Mouse (Mus musculus): ENCODE data around the gene Cacna2d1. TPM values are rescaled to one million over a fixed set of nuclear protein-coding genes. Genes with fewer than 3 reads are reported as not detected.

Gene Cacna2d1
- polyA plus RNA-seq, 1 experiment from 2014 or later, result 21.7 TPM

GRCm38 (mm10) chr5:15993252-15993944 is 58.9 kb downstream of the Cacna2d1 start:
- Histone ChIP-seq H3K4me3 (ENCODE audit: low read depth, low read length) (no peak overlapping the region), H3K27me3 (replicated peaks; ENCODE audit: control insufficient read depth, insufficient read depth, low read length) (no peaks in the 10 kb centered on the region), H3K9me3 (ENCODE audit: control insufficient read depth, low read length) (no peaks in the 10 kb centered on the region), H3K4me1 (replicated peaks; ENCODE audit: control insufficient read depth, insufficient read depth, low read length) (no peaks in the 10 kb centered on the region), H3K9ac (ENCODE audit: low read length) (no peak overlapping the region), H3K27ac (ENCODE audit: low read depth) (no peak overlapping the region), H3K36me3 (ENCODE audit: control insufficient read depth, insufficient read depth, low read length) (no peaks in the 10 kb centered on the region), H3K4me2 (ENCODE audit: low read length) (no peak overlapping the region)
- no peak for DNase-seq (ENCODE audit: low spot score)
- 74% methylated on average over 4 of the region's 4 CpGs for WGBS
- no peak for ATAC-seq (replicated peaks; ENCODE audit: low FRiP score, low TSS enrichment, low read depth)

GRCm38 (mm10) chr5:15997190-15997589 is 62.7 kb downstream of the Cacna2d1 start:
- Histone ChIP-seq H3K4me2 (ENCODE audit: low read length) (no peak overlapping the region), H3K36me3 (ENCODE audit: control insufficient read depth, insufficient read depth, low read length) (no peaks in the 10 kb centered on the region), H3K27ac (ENCODE audit: low read depth) (no peak overlapping the region), H3K9ac (ENCODE audit: low read length) (no peak overlapping the region), H3K4me3 (ENCODE audit: low read depth, low read length) (no peak overlapping the region), H3K4me1 (replicated peaks; ENCODE audit: control insufficient read depth, insufficient read depth, low read length) (peaks cover under 1% of the 10 kb centered on the region; the same call in 1 of the 2 replicates), H3K9me3 (ENCODE audit: control insufficient read depth, low read length) (no peaks in the 10 kb centered on the region), H3K27me3 (replicated peaks; ENCODE audit: control insufficient read depth, insufficient read depth, low read length) (no peaks in the 10 kb centered on the region)
- ATAC-seq (replicated peaks; ENCODE audit: low FRiP score, low TSS enrichment, low read depth) (no peak), DNase-seq (ENCODE audit: low spot score) (no peak)
- 89% methylated on average over 3 of the region's 3 CpGs for WGBS

DNA sequence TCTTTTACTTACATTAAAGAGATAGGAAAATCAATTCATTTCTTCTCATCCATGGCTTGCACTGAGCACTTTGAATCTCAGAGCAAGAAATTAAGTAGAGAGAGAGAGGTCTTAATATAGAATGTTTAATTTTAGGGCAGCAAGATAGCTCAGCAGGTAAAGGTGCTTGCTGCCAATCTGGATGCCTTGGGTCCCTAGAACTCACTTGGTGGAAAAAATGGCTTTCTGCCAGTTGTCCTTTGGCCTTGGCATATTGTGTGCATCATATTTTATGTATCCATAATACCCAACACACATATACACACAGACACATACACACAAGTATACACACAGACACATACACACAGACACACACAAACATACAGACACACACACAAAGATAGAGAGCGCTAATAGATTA is 63.3 kb downstream of the Cacna2d1 start:
- Histone ChIP-seq H3K9me3 (ENCODE audit: control insufficient read depth, low read length) (no peaks in the 10 kb centered on the region), H3K4me3 (ENCODE audit: low read depth, low read length) (no peak overlapping the region), H3K27me3 (replicated peaks; ENCODE audit: control insufficient read depth, insufficient read depth, low read length) (no peaks in the 10 kb centered on the region), H3K4me2 (ENCODE audit: low read length) (no peak overlapping the region), H3K36me3 (ENCODE audit: control insufficient read depth, insufficient read depth, low read length) (no peaks in the 10 kb centered on the region), H3K27ac (ENCODE audit: low read depth) (no peak overlapping the region), H3K4me1 (replicated peaks; ENCODE audit: control insufficient read depth, insufficient read depth, low read length) (peaks cover 6% of the 10 kb centered on the region; the same call in 1 of the 2 replicates), H3K9ac (ENCODE audit: low read length) (no peak overlapping the region)
- ATAC-seq (replicated peaks; ENCODE audit: low FRiP score, low TSS enrichment, low read depth) (no peak), DNase-seq (ENCODE audit: low spot score) (no peak)
- WGBS, result 98% methylated on average over 1 of the region's 1 CpGs

GRCm38 (mm10) chr5:16000917-16001316 is 66.4 kb downstream of the Cacna2d1 start:
- no peaks in the 10 kb centered on the region for H3K27me3 ChIP-seq (replicated peaks; ENCODE audit: control insufficient read depth, insufficient read depth, low read length)
- H3K9ac ChIP-seq (ENCODE audit: low read length), result no peak overlapping the region
- no peak for ATAC-seq (replicated peaks; ENCODE audit: low FRiP score, low TSS enrichment, low read depth)
- H3K9me3 ChIP-seq (ENCODE audit: control insufficient read depth, low read length), result no peaks in the 10 kb centered on the region
- H3K4me1 ChIP-seq (replicated peaks; ENCODE audit: control insufficient read depth, insufficient read depth, low read length), result peaks cover 17% of the 10 kb centered on the region; the same call in 1 of the 2 replicates
- no peak overlapping the region for H3K27ac ChIP-seq (ENCODE audit: low read depth)
- H3K4me2 ChIP-seq (ENCODE audit: low read length), result no peak overlapping the region
- no peaks in the 10 kb centered on the region for H3K36me3 ChIP-seq (ENCODE audit: control insufficient read depth, insufficient read depth, low read length)
- no peak overlapping the region for H3K4me3 ChIP-seq (ENCODE audit: low read depth, low read length)
- DNase-seq (ENCODE audit: low spot score), result no peak
- WGBS, result 75% methylated on average over 2 of the region's 2 CpGs

GRCm38 (mm10) chr5:16002431-16003063 is 68.1 kb downstream of the Cacna2d1 start:
- Histone ChIP-seq H3K27me3 (replicated peaks; ENCODE audit: control insufficient read depth, insufficient read depth, low read length) (no peaks in the 10 kb centered on the region), H3K27ac (ENCODE audit: low read depth) (peak overlapping the region; percentile 33; the same call in 1 of the 2 replicates), H3K36me3 (ENCODE audit: control insufficient read depth, insufficient read depth, low read length) (no peaks in the 10 kb centered on the region), H3K4me1 (replicated peaks; ENCODE audit: control insufficient read depth, insufficient read depth, low read length) (peaks cover 17% of the 10 kb centered on the region; the same call in 1 of the 2 replicates), H3K9ac (ENCODE audit: low read length) (no peak overlapping the region), H3K4me3 (ENCODE audit: low read depth, low read length) (no peak overlapping the region), H3K4me2 (ENCODE audit: low read length) (no peak overlapping the region), H3K9me3 (ENCODE audit: control insufficient read depth, low read length) (no peaks in the 10 kb centered on the region)
- WGBS, result 8% methylated on average over 9 of the region's 9 CpGs
- DNase-seq (ENCODE audit: low spot score) (no peak), ATAC-seq (replicated peaks; ENCODE audit: low FRiP score, low TSS enrichment, low read depth) (no peak)

GRCm38 (mm10) chr5:16004305-16004704 is 69.8 kb downstream of the Cacna2d1 start:
- Histone ChIP-seq H3K4me1 (replicated peaks; ENCODE audit: control insufficient read depth, insufficient read depth, low read length) (peaks cover 17% of the 10 kb centered on the region; the same call in 1 of the 2 replicates), H3K9me3 (ENCODE audit: control insufficient read depth, low read length) (no peaks in the 10 kb centered on the region), H3K27me3 (replicated peaks; ENCODE audit: control insufficient read depth, insufficient read depth, low read length) (no peaks in the 10 kb centered on the region), H3K4me3 (ENCODE audit: low read depth, low read length) (no peak overlapping the region), H3K27ac (ENCODE audit: low read depth) (no peak overlapping the region), H3K36me3 (ENCODE audit: control insufficient read depth, insufficient read depth, low read length) (no peaks in the 10 kb centered on the region), H3K4me2 (ENCODE audit: low read length) (no peak overlapping the region), H3K9ac (ENCODE audit: low read length) (no peak overlapping the region)
- 52% methylated on average over 6 of the region's 6 CpGs for WGBS
- no peak for ATAC-seq (replicated peaks; ENCODE audit: low FRiP score, low TSS enrichment, low read depth)
- no peak for DNase-seq (ENCODE audit: low spot score)

DNA sequence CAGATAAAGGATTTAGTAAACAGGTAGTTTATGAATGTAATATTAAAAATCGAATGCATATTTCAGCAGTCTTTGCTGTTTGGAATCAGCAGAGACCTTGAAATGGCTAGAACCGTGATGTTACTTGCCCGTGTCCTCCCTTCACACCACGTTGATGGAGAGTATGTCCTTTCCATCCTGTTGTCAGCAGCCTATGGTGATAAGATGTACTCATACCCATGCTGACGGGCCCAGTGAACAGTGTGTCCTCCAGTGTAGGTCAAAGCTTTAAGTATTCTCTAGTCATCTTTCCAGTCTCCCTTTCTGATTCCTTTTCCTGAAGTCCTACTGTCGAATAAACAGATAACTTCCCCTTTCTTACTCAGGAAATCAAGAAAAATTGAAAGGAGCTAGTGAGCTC is 72.5 kb downstream of the Cacna2d1 start:
- no peak for ATAC-seq (replicated peaks; ENCODE audit: low FRiP score, low TSS enrichment, low read depth)
- Histone ChIP-seq H3K9ac (ENCODE audit: low read length) (no peak overlapping the region), H3K27me3 (replicated peaks; ENCODE audit: control insufficient read depth, insufficient read depth, low read length) (no peaks in the 10 kb centered on the region), H3K36me3 (ENCODE audit: control insufficient read depth, insufficient read depth, low read length) (no peaks in the 10 kb centered on the region), H3K4me3 (ENCODE audit: low read depth, low read length) (no peak overlapping the region), H3K4me2 (ENCODE audit: low read length) (no peak overlapping the region), H3K9me3 (ENCODE audit: control insufficient read depth, low read length) (no peaks in the 10 kb centered on the region), H3K4me1 (replicated peaks; ENCODE audit: control insufficient read depth, insufficient read depth, low read length) (peaks cover 17% of the 10 kb centered on the region; the same call in 1 of the 2 replicates), H3K27ac (ENCODE audit: low read depth) (no peak overlapping the region)
- WGBS, result 82% methylated on average over 6 of the region's 6 CpGs
- no peak for DNase-seq (ENCODE audit: low spot score)

GRCm38 (mm10) chr5:16013649-16014048 is 79.2 kb downstream of the Cacna2d1 start:
- H3K4me3 ChIP-seq (ENCODE audit: low read depth, low read length), result no peak overlapping the region
- no peak for ATAC-seq (replicated peaks; ENCODE audit: low FRiP score, low TSS enrichment, low read depth)
- no peak overlapping the region for H3K27ac ChIP-seq (ENCODE audit: low read depth)
- no peaks in the 10 kb centered on the region for H3K9me3 ChIP-seq (ENCODE audit: control insufficient read depth, low read length)
- WGBS, result 60% methylated on average over 2 of the region's 2 CpGs
- no peaks in the 10 kb centered on the region for H3K4me1 ChIP-seq (replicated peaks; ENCODE audit: control insufficient read depth, insufficient read depth, low read length)
- H3K36me3 ChIP-seq (ENCODE audit: control insufficient read depth, insufficient read depth, low read length), result no peaks in the 10 kb centered on the region
- DNase-seq (ENCODE audit: low spot score), result no peak
- no peak overlapping the region for H3K9ac ChIP-seq (ENCODE audit: low read length)
- no peaks in the 10 kb centered on the region for H3K27me3 ChIP-seq (replicated peaks; ENCODE audit: control insufficient read depth, insufficient read depth, low read length)
- no peak overlapping the region for H3K4me2 ChIP-seq (ENCODE audit: low read length)

- ATAC-seq (replicated peaks; ENCODE audit: low FRiP score, low TSS enrichment, low read depth), result no peak
Measured at GRCm38 (mm10) chr5:16014392-16014791, 79.9 kb downstream of the Cacna2d1 start.

More at GRCm38 (mm10) chr5:16014392-16014791, 79.9 kb downstream of the Cacna2d1 start:
- no peaks in the 10 kb centered on the region for H3K27me3 ChIP-seq (replicated peaks; ENCODE audit: control insufficient read depth, insufficient read depth, low read length)
- DNase-seq (ENCODE audit: low spot score), result no peak
- H3K4me3 ChIP-seq (ENCODE audit: low read depth, low read length), result no peak overlapping the region
- H3K27ac ChIP-seq (ENCODE audit: low read depth), result no peak overlapping the region
- no peak overlapping the region for H3K9ac ChIP-seq (ENCODE audit: low read length)
- WGBS, result 54% methylated on average over 2 of the region's 2 CpGs
- no peaks in the 10 kb centered on the region for H3K9me3 ChIP-seq (ENCODE audit: control insufficient read depth, low read length)
- no peaks in the 10 kb centered on the region for H3K4me1 ChIP-seq (replicated peaks; ENCODE audit: control insufficient read depth, insufficient read depth, low read length)
- H3K4me2 ChIP-seq (ENCODE audit: low read length), result no peak overlapping the region
- H3K36me3 ChIP-seq (ENCODE audit: control insufficient read depth, insufficient read depth, low read length), result no peaks in the 10 kb centered on the region

Data from intestine, embryonic 14.5 days (tissue).